Mouse (Mus musculus) kidney, adult 2 months (tissue): ENCODE measurements at regions not wholly inside any gene's neighbourhood (a gene's known extent, or its start where the extent isn't known, plus 50 kb on each side); places are given as distances from the start of the nearest gene placed in this dataset.
A peak's percentile ranks its signal among the peaks of the same experiment; 100 is the strongest.
"Not testable (repeated sequence)": the region's sequence is repeated elsewhere in the genome, so short reads cannot be mapped to it uniquely, and the experiment has no call there.

Experiments used
- DNase-seq: peaks from one replicate; pipeline ENCODE4 v3.0.0; 2021
- H3K27ac ChIP-seq: fragments of 200-500 bp; 2 replicates; pipeline ENCODE4 v1.5.1; 2012; ENCODE audit warnings: low read depth, low read length, control low read depth, inconsistent platforms; ENCODE audit not compliant: insufficient read depth
- H3K27me3 ChIP-seq: fragments of 200-500 bp; replicated peaks from 2 replicates; pipeline ENCODE4 v1.6.1; 2012; ENCODE audit warnings: mild to moderate bottlenecking, moderate library complexity, low read length, inconsistent platforms; ENCODE audit not compliant: control insufficient read depth, insufficient read depth
- H3K36me3 ChIP-seq: fragments of 200-500 bp; 2 replicates; pipeline ENCODE4 v1.6.1; 2012; ENCODE audit warnings: mild to moderate bottlenecking, moderate library complexity, low read length, inconsistent platforms; ENCODE audit not compliant: control insufficient read depth, insufficient read depth
- H3K4me1 ChIP-seq: fragments of 200-500 bp; 2 replicates; pipeline ENCODE4 v1.6.1; 2011; ENCODE audit warnings: low read length; ENCODE audit not compliant: control insufficient read depth, insufficient read depth
- H3K4me3 ChIP-seq: fragments of 200-500 bp; 2 replicates; pipeline ENCODE4 v1.5.1; 2011; ENCODE audit warnings: mild to moderate bottlenecking, low read depth, low read length, control low read depth; ENCODE audit not compliant: insufficient read depth
- CTCF ChIP-seq: fragments of 200-500 bp; conservative IDR thresholded peaks from 2 replicates; pipeline ENCODE4 v1.5.1; 2011; ENCODE audit warnings: low read depth, mild to moderate bottlenecking, control low read depth, low read length, moderate library complexity, mixed read lengths; ENCODE audit not compliant: insufficient read depth, insufficient read length
- POLR2A ChIP-seq: fragments of 200-500 bp; IDR thresholded peaks from one replicate; pipeline ENCODE4 v1.6.1; 2011; ENCODE audit warnings: low read depth, low read length, control low read depth
- WGBS: fragments of 180-500 bp; shearing (Covaris S2); methylation state at CpG from one replicate; pipeline ENCODE4 v1.1.7; 2018; 5-methylcytosine and 5-hydroxymethylcytosine counted together

- TF ChIP-seq CTCF: peak; percentile 58
- TF ChIP-seq POLR2A: no peak
- H3K27me3 ChIP-seq: no peaks in the 10 kb centered on the region; the same call in 1 of the 2 replicates
- no peaks in the 10 kb centered on the region for H3K4me1 ChIP-seq
- DNase-seq: peak; percentile 33
- no peak overlapping the region for H3K4me3 ChIP-seq
- 90% methylated on average over 1 of the region's 1 CpGs for WGBS
- no peak overlapping the region for H3K27ac ChIP-seq
- H3K36me3 ChIP-seq: no peaks in the 10 kb centered on the region
Measured at GRCm38 (mm10) chr6:84317026-84317425, 276.7 kb downstream of the Cyp26b1 start.

GRCm38 (mm10) chr6:84315175-84315912 lies 278.4 kb downstream of the Cyp26b1 start:
- Histone ChIP-seq H3K36me3 (no peaks in the 10 kb centered on the region), H3K27me3 (no peaks in the 10 kb centered on the region; the same call in 1 of the 2 replicates), H3K27ac (no peak overlapping the region), H3K4me3 (no peak overlapping the region), H3K4me1 (no peaks in the 10 kb centered on the region)
- no peak for DNase-seq
- 79% methylated on average over 8 of the region's 8 CpGs for WGBS
- TF ChIP-seq CTCF: no peak

- DNase-seq: no peak
- no peaks in the 10 kb centered on the region; the same call in 1 of the 2 replicates for H3K27me3 ChIP-seq
- H3K36me3 ChIP-seq: no peaks in the 10 kb centered on the region
- H3K4me1 ChIP-seq: no peaks in the 10 kb centered on the region
- no peak overlapping the region for H3K27ac ChIP-seq
- WGBS: 31% methylated on average over 4 of the region's 4 CpGs
- TF ChIP-seq CTCF (no peak), POLR2A (no peak)
- no peak overlapping the region for H3K4me3 ChIP-seq
Measured at GRCm38 (mm10) chr6:84313797-84314196, 279.9 kb downstream of the Cyp26b1 start.

- no peak for DNase-seq
- TF ChIP-seq POLR2A (no peak), CTCF (no peak)
- WGBS: 28% methylated on average over 9 of the region's 9 CpGs
- Histone ChIP-seq H3K27ac (no peak overlapping the region), H3K36me3 (no peaks in the 10 kb centered on the region), H3K4me1 (no peaks in the 10 kb centered on the region), H3K27me3 (no peaks in the 10 kb centered on the region; the same call in 1 of the 2 replicates), H3K4me3 (no peak overlapping the region)
Measured at GRCm38 (mm10) chr6:84310635-84311241, 283.0 kb downstream of the Cyp26b1 start.

- Histone ChIP-seq H3K36me3 (no peaks in the 10 kb centered on the region), H3K27ac (no peak overlapping the region), H3K4me1 (no peaks in the 10 kb centered on the region), H3K4me3 (no peak overlapping the region), H3K27me3 (no peaks in the 10 kb centered on the region; the same call in 1 of the 2 replicates)
- TF ChIP-seq POLR2A (no peak), CTCF (no peak)
- DNase-seq: no peak
- 84% methylated on average over 3 of the region's 3 CpGs for WGBS
Measured at GRCm38 (mm10) chr6:84307556-84307955, 286.2 kb downstream of the Cyp26b1 start.

- TF ChIP-seq CTCF: no peak
- no peak for TF ChIP-seq POLR2A
- no peak overlapping the region for H3K4me3 ChIP-seq
- no peak for DNase-seq
- no peaks in the 10 kb centered on the region; the same call in 1 of the 2 replicates for H3K27me3 ChIP-seq
- H3K4me1 ChIP-seq: no peaks in the 10 kb centered on the region
- no peak overlapping the region for H3K27ac ChIP-seq
- WGBS: 37% methylated on average over 13 of the region's 13 CpGs
- no peaks in the 10 kb centered on the region for H3K36me3 ChIP-seq
Measured at GRCm38 (mm10) chr6:84306585-84306984, 287.1 kb downstream of the Cyp26b1 start.

GRCm38 (mm10) chr6:84305093-84305492 lies 288.6 kb downstream of the Cyp26b1 start:
- DNase-seq: no peak
- 80% methylated on average over 3 of the region's 3 CpGs for WGBS
- Histone ChIP-seq H3K36me3 (no peaks in the 10 kb centered on the region), H3K27ac (no peak overlapping the region), H3K4me1 (no peaks in the 10 kb centered on the region), H3K27me3 (no peaks in the 10 kb centered on the region), H3K4me3 (no peak overlapping the region)
- TF ChIP-seq CTCF: no peak

GRCm38 (mm10) chr6:84302916-84303315 lies 290.8 kb downstream of the Cyp26b1 start:
- not testable (repeated sequence) for H3K27me3 ChIP-seq

More at GRCm38 (mm10) chr6:84302916-84303315, 290.8 kb downstream of the Cyp26b1 start:
- 86% methylated on average over 3 of the region's 3 CpGs for WGBS
- DNase-seq, H3K4me3 ChIP-seq, H3K36me3 ChIP-seq, H3K27ac ChIP-seq, H3K4me1 ChIP-seq: not testable (repeated sequence)
